Mouse (Mus musculus) olfactory bulb, adult 2 months (tissue): Measurements from ENCODE around the gene Yif1a.

ENCODE experiments used
- CTCF ChIP-seq: fragments of 200-500 bp; IDR thresholded peaks from 2 replicates; pipeline ENCODE4 v1.5.1; 2012; ENCODE audit warnings: low read depth, mild to moderate bottlenecking, low read length, moderate library complexity; ENCODE audit not compliant: insufficient read depth
- POLR2A ChIP-seq: fragments of 200-500 bp; IDR thresholded peaks from 2 replicates; pipeline ENCODE4 v1.6.1; 2012; ENCODE audit warnings: mild to moderate bottlenecking, low read depth, low read length, moderate library complexity; ENCODE audit not compliant: insufficient read depth

DNA sequence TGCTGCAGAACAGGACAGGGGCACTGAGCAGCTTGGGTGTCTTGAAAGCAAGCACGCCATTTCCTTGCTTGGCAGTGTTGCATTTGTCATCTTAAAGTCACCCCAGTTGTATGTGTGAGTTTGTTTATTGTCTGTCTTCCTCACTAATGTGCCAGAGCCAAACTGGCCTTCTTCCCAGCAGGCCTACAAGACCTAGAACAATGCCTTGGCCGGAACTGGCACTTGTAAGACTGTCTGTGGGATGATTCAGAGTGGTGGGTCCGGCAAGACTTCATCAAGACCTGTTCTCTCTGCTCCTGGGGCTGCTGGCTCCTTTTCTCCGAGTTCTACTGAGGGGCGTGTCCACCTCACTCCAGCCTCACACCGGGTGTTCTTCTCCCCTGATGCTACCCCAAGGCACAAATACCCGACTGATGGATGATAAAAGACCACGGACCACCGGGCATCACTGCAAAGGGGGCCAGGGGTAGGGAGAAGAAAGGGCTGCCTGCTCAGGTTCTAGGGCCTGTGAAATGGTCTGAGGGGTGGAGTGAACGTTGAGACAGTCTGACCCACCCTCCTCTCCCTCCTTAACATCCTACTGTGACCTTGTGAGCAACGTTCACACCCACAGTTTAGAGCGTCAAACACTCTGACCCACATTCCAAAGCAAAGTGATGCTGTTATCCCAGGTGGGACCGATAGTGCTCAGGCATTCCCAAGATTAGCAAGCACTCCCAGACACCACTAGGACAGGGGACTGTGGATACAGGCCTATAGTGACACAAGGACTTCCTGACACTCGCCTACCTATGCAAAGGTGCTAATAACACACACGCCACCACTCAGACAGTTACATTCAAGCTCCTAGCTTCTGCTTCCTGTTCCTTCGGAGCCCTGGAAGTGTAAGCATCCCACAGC, 30.2 kb upstream of the Yif1a start:
- no peak for TF ChIP-seq CTCF
- no peak for TF ChIP-seq POLR2A
